Mouse (Mus musculus) MEL (cell line): ENCODE measurements around the gene Dph1.

Source experiments
- CHD1 ChIP-seq: IDR thresholded peaks from 2 replicates; pipeline ENCODE4 v1.6.1; 2012; ENCODE audit warnings: low read depth, mild to moderate bottlenecking, inconsistent platforms, low read length, improper control_type of control experiment
- CTCF ChIP-seq, 3 experiments: IDR thresholded peaks in 2 of 3; conservative IDR thresholded peaks in 1 of 3; 2 replicates each; pipeline ENCODE4 v1.5.1; 2011 to 2012; ENCODE audit warnings: low read length in 3 of 3, low read depth in 2 of 3, mild to moderate bottlenecking in 2 of 3, improper control_type of control experiment in 1 of 3, inconsistent platforms in 1 of 3, mixed read lengths in 1 of 3, moderate library complexity in 1 of 3; ENCODE audit not compliant: control insufficient read depth in 1 of 3, insufficient read depth in 1 of 3, poor library complexity in 1 of 3, severe bottlenecking in 1 of 3
- EP300 ChIP-seq, 2 experiments: IDR thresholded peaks; 2 replicates each; pipeline ENCODE4 v1.6.1; 2011; ENCODE audit warnings: improper control_type of control experiment in 2 of 2, low read length in 2 of 2, low read depth in 1 of 2, mild to moderate bottlenecking in 1 of 2
- KAT2A ChIP-seq: conservative IDR thresholded peaks from 2 replicates; pipeline ENCODE4 v1.6.1; 2012; ENCODE audit warnings: low read depth, low read length, improper control_type of control experiment, inconsistent platforms
- MYC ChIP-seq: IDR thresholded peaks from 2 replicates; pipeline ENCODE4 v1.6.1; 2011; ENCODE audit warnings: low read depth, mild to moderate bottlenecking, low read length, improper control_type of control experiment, moderate library complexity
- POLR2A ChIP-seq, 2 experiments: IDR thresholded peaks; 2 replicates each; pipeline ENCODE4 v1.6.1; 2011 to 2012; ENCODE audit warnings: low read length in 2 of 2, mild to moderate bottlenecking in 2 of 2, control low read depth in 1 of 2, improper control_type of control experiment in 1 of 2, low read depth in 1 of 2, moderate library complexity in 1 of 2; ENCODE audit not compliant: control insufficient read depth in 1 of 2, insufficient read depth in 1 of 2, poor library complexity in 1 of 2
- POLR2AphosphoS5 ChIP-seq: IDR thresholded peaks from 2 replicates; pipeline ENCODE4 v1.6.1; 2012; ENCODE audit warnings: low read depth, borderline replicate concordance, mild to moderate bottlenecking, inconsistent platforms, low read length, moderate library complexity, mixed read lengths
- RCOR1 ChIP-seq: IDR thresholded peaks from 2 replicates; pipeline ENCODE4 v1.6.1; 2012; ENCODE audit warnings: low read depth, mild to moderate bottlenecking, inconsistent platforms, low read length, improper control_type of control experiment
- TBP ChIP-seq: IDR thresholded peaks from 2 replicates; pipeline ENCODE4 v1.8.0; 2011; ENCODE audit warnings: low read depth, low read length, improper control_type of control experiment

DNA sequence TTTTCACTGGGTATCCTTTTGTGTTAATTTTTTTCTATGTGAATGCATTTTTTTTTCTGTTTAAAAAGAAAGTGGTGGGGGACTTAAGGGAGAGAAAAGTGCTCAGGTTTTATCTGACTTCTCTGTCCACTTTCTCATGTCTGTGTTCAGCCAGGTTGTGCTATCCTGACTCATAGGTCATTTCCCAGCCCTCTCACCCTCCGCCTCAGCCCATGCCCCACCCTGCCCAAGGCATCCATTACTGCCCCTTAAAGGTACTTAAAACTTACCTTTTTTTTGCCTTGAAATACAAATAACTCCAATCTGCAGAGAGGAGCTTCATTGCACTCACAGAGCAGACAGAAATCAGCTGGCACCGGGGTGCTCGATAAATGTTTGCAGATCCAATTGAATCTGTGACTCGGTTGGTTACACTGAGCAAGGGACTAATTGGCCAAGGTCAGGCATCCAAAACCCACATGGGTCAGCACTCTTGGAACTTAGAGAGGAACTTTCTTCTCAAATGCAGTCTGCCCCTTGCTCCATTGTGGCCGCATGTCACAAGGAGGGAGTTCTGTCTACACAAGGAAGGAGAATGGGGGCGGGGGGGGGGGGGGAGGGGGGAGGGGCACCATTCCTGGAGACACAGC is 29.6 kb upstream of the Dph1 start:
- TF ChIP-seq MYC (no peak), POLR2A (IDR thresholded peaks at IDR 0.05; ENCODE audit: control insufficient read depth in 1 of 2, insufficient read depth in 1 of 2, low read depth in 1 of 2, low read length in 2 of 2, poor library complexity in 1 of 2) (no peak), EP300 (IDR thresholded peaks at IDR 0.05; ENCODE audit: low read depth in 1 of 2, low read length in 2 of 2) (no peak), CTCF (IDR thresholded peaks at IDR 0.05 in 2 of 3, conservative IDR thresholded peaks at IDR 0.05 in 1 of 3; ENCODE audit: control insufficient read depth in 1 of 3, insufficient read depth in 1 of 3, low read depth in 2 of 3, low read length in 3 of 3, poor library complexity in 1 of 3, severe bottlenecking in 1 of 3) (no peak), KAT2A (no peak), RCOR1 (no peak), POLR2AphosphoS5 (no peak), TBP (no peak), CHD1 (no peak)
